13 mouse cellular contexts compared by ENCODE assay signal in genomic region chr5:96331048-96331737, GRCm38 (mm10). TPM values are rescaled to one million over a fixed set of nuclear protein-coding genes. Genes with fewer than 3 reads are reported as not detected.
DNase-seq lines count a peak whose midpoint lies in the region; ATAC-seq and TF ChIP-seq lines count a peak whose summit lies in the region.
"Had no signal": no experiment of that assay in that cellular context is flagged by ENCODE, and none has a peak within 500 bp of the region (broad histone marks: within the 10 kb centered on the region; RNA-seq: fewer than 3 reads in every experiment).

No protein-coding gene starts in this region.

- no peak overlapping the region for H3K9ac ChIP-seq in limb, embryonic 12.5 days (replicated peaks)
- H3K9ac ChIP-seq in forebrain, embryonic 16.5 days (replicated peaks; ENCODE audit: low read depth, low read length): no peak overlapping the region
- H3K9ac ChIP-seq in forebrain, embryonic 11.5 days (ENCODE audit: low read length): no peak overlapping the region

- intact Hi-C loops in gastrocnemius, adult 2 months (cut with DNase I): loop anchor here (5.0 kb wide), 1 partner anchor 346 kb away; no protein-coding TSS in a partner anchor
- intact Hi-C loops in gastrocnemius, postnatal 36 days (cut with DNase I): loop anchor here (10.0 kb wide), 1 partner anchor 344 kb away; no protein-coding TSS in a partner anchor

- no peak for TF ChIP-seq CTCF in gastrocnemius, adult 2 months (IDR thresholded peaks at IDR 0.05)

- peak; percentile 29 for DNase-seq in gastrocnemius, adult 2 months
- no peak for DNase-seq in gastrocnemius, postnatal 36 days
- peak; percentile 20 for DNase-seq in brain, adult 2 months (ENCODE audit: low read depth, low spot score)
- DNase-seq in kidney, adult 9 months: peak; percentile 42
- DNase-seq in spleen, postnatal 10 days (ENCODE audit: low spot score in 2 of 2): no peak
- DNase-seq in forebrain, embryonic 11.5 days (ENCODE audit: low spot score): no peak
- DNase-seq: cerebellum, adult 2 months; heart, postnatal 4 days; lung, adult 18-20 months; thymus, postnatal 25 days had no signal

- H3K9me3 ChIP-seq in limb, embryonic 12.5 days: 0 out of 2 replicates have a peak, but pooled peaks cover 3% of the 10 kb centered on the region
- peaks cover 2% of the 10 kb centered on the region; the same call in 1 of the 2 replicates for H3K9me3 ChIP-seq in forebrain, embryonic 16.5 days (ENCODE audit: control insufficient read depth, low read length)
- H3K9me3 ChIP-seq in forebrain, embryonic 11.5 days (ENCODE audit: control insufficient read depth, low read length): no peaks in the 10 kb centered on the region

- WGBS in limb, embryonic 12.5 days: 71% methylated on average over 25 of the region's 25 CpGs
- whole genome bisulfite sequencing in forebrain, embryonic 16.5 days: 89% methylated on average over 25 of the region's 25 CpGs
- 94% methylated on average over 25 of the region's 25 CpGs for WGBS in forebrain, embryonic 11.5 days

- no peaks in the 10 kb centered on the region for H3K27me3 ChIP-seq in limb, embryonic 12.5 days
- H3K27me3 ChIP-seq in forebrain, embryonic 16.5 days (replicated peaks; ENCODE audit: control insufficient read depth, insufficient read depth, low read length): no peaks in the 10 kb centered on the region
- H3K27me3 ChIP-seq in forebrain, embryonic 11.5 days (ENCODE audit: control insufficient read depth, insufficient read depth, low read length): no peaks in the 10 kb centered on the region

- H3K4me3 ChIP-seq in gastrocnemius, adult 2 months: peak overlapping the region; percentile 46
- H3K4me3 ChIP-seq in limb, embryonic 12.5 days (replicated peaks): no peak overlapping the region
- no peak overlapping the region for H3K4me3 ChIP-seq in forebrain, embryonic 16.5 days (replicated peaks; ENCODE audit: low read length)
- H3K4me3 ChIP-seq in forebrain, embryonic 11.5 days (ENCODE audit: low read depth, low read length): no peak overlapping the region

- no peak; the same call in 1 of the 2 replicates for ATAC-seq in limb, embryonic 12.5 days (ENCODE audit: insufficient number of reproducible peaks, insufficient read depth, low FRiP score, low TSS enrichment, low read depth)
- ATAC-seq in forebrain, embryonic 16.5 days: no peak
- ATAC-seq in forebrain, embryonic 11.5 days (replicated peaks; ENCODE audit: low FRiP score): no peak

- peaks cover 17% of the 10 kb centered on the region for H3K4me1 ChIP-seq in limb, embryonic 12.5 days (replicated peaks)
- H3K4me1 ChIP-seq in forebrain, embryonic 16.5 days (replicated peaks; ENCODE audit: control insufficient read depth, insufficient read depth, low read length): no peaks in the 10 kb centered on the region
- H3K4me1 ChIP-seq in forebrain, embryonic 11.5 days (replicated peaks; ENCODE audit: control insufficient read depth, insufficient read depth, low read length): no peaks in the 10 kb centered on the region

- no peak overlapping the region for H3K27ac ChIP-seq in gastrocnemius, adult 2 months
- no peak overlapping the region for H3K27ac ChIP-seq in limb, embryonic 12.5 days
- no peak overlapping the region for H3K27ac ChIP-seq in forebrain, embryonic 16.5 days (ENCODE audit: low read length)
- no peak overlapping the region for H3K27ac ChIP-seq in forebrain, embryonic 11.5 days (ENCODE audit: low read depth, low read length)

- H3K4me2 ChIP-seq in limb, embryonic 12.5 days: 0 out of 2 replicates have a peak overlapping the region, but pooled peaks have one; percentile 4
- H3K4me2 ChIP-seq in forebrain, embryonic 16.5 days (ENCODE audit: low read length): no peak overlapping the region
- no peak overlapping the region for H3K4me2 ChIP-seq in forebrain, embryonic 11.5 days (ENCODE audit: low read depth, low read length, severe bottlenecking)

- H3K36me3 ChIP-seq in limb, embryonic 12.5 days: no peaks in the 10 kb centered on the region
- no peaks in the 10 kb centered on the region for H3K36me3 ChIP-seq in forebrain, embryonic 16.5 days (ENCODE audit: control insufficient read depth, insufficient read depth)
- no peaks in the 10 kb centered on the region for H3K36me3 ChIP-seq in forebrain, embryonic 11.5 days (ENCODE audit: control insufficient read depth, insufficient read depth, low read length)

RNA-seq across cellular contexts. Expression of gene Fras1, which starts 42.6 kb away (rescaled TPM):
- total RNA-seq in gastrocnemius, adult 2 months (2021): 1 to 10 TPM; 1.8 to 2.5 TPM
- 1 to 10 TPM; 2.9 to 3.4 TPM for total RNA-seq in gastrocnemius, postnatal 36 days (2021)
- polyA plus RNA-seq in limb, embryonic 12.5 days (2016; fragmentation: Nextera tagmentation; extraction: Ambion mirVana): 18.3 and 18.9 TPM in 2 replicates
- polyA plus RNA-seq in forebrain, embryonic 16.5 days (2015; fragmentation: Nextera tagmentation; extraction: Ambion mirVana): 2.8 and 3.4 TPM in 2 replicates
- polyA plus RNA-seq in forebrain, embryonic 11.5 days (2014; fragmentation: Nextera tagmentation; extraction: Ambion mirVana): 15.7 and 18.7 TPM in 2 replicates
- total RNA-seq: granulocyte monocyte progenitor cell, adult 5-6 weeks had no signal

Comparison
In these comparisons a context has a peak if more than half of its experiments do, and no peak if none do; other contexts are left out.
1. DNase-seq: peak in gastrocnemius, adult 2 months (single experiment), brain, adult 2 months (single experiment) and kidney, adult 9 months (single experiment); none in gastrocnemius, postnatal 36 days (0 of 2), spleen, postnatal 10 days (0 of 2) and forebrain, embryonic 11.5 days (single experiment).